Mouse (Mus musculus): ENCODE data around the gene Pld3.

Gene Pld3

DNA sequence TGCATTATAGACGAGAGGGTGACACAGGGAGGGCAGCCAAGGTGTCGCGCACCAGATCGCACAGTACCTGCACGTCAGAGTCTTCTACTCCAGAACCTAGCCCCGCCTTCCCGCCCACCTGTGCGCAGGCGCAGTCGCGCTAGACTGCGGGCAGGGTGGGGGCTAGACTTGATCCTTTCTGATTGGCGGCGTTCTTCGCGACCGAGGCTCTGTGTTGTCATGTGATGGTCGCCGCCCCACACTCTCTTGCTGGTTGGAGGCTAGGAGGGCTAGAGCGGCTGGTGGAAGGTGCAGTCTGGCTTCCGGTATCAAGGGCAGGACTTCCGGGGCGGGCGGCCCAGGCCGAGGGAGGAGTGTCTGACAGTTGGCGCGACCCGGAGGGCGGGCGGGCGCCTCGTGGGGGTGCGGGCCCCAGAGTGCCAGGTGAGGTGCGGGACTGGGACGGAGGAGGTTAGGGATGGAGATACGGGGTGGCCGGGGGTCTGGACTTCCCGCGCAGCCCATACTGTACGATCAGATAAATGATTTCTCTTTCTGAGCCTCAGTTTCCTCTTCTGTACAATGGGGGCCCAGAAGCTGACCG is at the start of gene Pld3, which contains the start of gene 2310022A10Rik:
Gene Pld3, minus strand, starts transcription at position 288 of the 583 bp plus-strand sequence.
Gene 2310022A10Rik, plus strand, starts transcription at position 303 of the 583 bp plus-strand sequence.
- DNase-seq (ENCODE audit: extremely low read depth, low read depth, low spot score), result peak; percentile 84

DNA sequence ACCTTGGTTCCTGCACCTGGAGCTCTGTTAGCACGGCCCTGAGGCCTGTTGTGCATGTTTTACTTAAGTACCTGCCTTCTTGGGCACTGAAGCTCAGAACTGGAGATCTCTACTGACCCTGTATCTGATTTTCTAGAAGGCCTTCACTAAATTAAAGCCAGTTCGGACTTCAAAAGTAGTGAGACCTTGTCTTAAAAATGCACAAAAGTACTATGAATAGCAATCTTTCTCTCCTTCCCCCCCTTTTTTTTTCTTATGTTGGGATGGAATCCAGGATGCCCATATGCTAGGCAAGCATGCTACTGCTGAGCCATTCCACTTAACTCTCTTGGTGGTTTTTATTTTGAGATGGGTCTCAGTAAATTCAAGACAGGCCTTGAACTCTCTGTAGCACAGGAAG is 49.1 kb upstream of the Pld3 start:
- no peak for DNase-seq (ENCODE audit: extremely low read depth, low read depth, low spot score)

DNA sequence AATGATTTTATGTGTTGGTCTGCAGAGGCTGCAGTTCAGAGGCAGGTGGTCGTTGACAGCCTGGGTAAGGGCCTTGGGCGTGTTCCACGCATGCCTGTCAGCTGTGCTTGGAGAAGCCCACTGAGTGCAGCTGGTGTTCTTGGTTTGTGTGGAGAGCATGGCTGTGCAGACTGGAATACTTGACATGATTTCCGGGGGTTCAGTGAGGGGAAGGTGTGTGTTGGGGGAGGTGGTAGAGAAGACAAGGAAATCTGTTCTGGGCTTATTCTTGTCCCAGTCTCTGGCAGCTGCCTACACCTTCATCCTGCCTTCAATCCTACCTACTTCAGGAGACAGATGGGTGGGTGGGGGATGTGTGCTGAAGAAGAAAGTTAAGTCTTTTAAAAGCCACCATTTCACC is 48.6 kb upstream of the Pld3 start:
- DNase-seq (ENCODE audit: extremely low read depth, low read depth, low spot score), result no peak

DNA sequence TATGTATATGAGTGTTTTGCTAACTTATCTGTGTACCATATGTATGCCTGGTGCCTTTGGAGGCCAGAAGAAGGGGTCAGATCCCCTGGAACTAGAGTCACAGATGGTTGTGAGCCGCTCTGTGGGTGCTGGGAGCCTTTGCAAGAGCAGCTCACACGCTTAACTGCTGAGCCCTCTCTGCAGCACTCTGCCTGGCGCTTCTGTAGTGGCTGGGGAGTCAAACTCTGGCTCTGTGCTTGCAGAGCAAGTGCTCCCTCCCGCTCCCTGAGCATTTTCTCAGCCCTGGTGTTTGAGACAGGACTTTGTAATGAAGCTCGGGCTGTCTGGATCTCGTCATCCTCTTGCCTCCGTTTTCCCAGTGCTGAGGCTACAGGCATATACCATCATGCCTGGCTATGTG is 45.0 kb upstream of the Pld3 start:
- DNase-seq (ENCODE audit: extremely low read depth, low read depth, low spot score), result no peak

DNA sequence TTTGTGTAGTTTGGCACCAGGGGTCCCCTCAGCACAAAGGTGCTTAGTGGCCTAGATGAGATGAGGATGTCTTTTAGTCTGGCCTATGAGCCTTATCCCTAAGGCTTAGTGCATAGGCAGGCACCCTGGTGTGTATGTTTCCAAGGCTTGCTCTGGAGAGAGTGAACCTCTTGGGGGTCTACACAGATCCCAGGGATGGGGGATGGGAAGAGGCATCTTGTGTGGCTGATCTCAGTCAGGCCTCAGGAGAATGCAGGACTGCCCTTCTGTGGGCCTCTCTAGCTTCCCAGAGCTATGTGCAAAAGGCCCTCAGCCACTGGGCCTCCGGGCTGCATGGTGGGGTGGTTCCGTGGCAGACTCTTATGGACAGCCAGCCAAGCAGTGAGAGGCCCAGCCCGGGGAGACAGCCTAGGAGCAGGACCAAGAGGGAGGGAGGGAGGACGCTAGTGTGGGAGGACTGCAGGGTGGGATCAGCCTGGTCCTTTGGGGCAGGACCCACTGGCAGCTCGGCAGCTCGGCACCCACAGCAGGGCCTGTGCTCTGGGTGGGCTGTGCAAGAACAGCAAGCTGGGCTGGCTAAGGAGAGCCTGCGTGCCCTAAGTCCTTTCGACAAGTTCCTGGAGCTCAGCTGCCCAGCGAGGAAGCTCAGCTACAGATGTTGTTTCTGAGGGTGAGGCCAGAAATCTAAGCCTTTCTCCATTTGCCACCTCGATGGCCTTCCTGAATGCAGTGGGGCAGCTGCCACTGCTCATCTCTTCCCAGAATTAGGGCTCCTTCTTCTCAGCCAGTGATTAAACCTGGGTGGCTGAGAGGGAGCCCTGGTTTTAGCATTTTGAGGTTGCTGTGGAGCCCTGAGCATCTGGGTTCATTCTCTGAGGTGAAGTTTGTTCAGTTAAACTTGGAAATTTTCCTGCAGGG is 43.8 kb upstream of the Pld3 start:
- DNase-seq (ENCODE audit: extremely low read depth, low read depth, low spot score), result no peak

DNA sequence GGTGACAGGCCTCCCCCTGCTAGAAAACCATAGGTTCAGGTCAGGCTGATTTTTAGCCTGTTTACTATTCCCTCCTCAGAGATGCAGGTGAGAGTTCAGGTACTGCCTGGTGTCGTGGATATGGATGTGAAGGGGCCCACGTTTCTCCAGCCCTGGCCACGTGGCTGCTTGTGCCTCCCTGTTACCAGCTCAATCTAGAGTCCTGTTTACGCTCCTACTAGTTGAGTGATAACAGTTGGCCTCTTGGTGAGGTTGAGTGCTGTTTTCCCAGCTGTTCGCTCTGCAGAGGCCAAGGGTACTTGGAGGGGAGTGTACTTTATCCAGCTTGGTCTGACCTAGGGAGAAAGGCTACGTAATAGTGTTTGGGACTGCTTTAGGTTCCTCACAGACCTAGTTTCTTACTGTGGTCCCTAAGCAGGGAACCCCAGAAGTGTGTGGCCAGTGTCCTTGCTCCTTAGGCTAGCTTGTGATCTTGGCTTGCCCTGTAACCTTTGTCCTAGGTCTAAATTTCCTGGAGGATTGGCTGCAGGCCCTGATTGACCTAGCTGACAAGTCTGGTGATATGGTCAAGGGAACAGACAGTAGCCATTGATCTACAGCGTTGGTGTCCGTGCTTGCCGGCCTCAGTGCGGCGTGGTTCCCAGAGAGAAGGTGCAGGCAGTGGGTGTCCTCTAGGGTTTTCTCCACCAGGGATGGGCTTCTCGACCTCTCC is 40.1 kb upstream of the Pld3 start:
- DNase-seq (ENCODE audit: extremely low read depth, low read depth, low spot score), result no peak

DNA sequence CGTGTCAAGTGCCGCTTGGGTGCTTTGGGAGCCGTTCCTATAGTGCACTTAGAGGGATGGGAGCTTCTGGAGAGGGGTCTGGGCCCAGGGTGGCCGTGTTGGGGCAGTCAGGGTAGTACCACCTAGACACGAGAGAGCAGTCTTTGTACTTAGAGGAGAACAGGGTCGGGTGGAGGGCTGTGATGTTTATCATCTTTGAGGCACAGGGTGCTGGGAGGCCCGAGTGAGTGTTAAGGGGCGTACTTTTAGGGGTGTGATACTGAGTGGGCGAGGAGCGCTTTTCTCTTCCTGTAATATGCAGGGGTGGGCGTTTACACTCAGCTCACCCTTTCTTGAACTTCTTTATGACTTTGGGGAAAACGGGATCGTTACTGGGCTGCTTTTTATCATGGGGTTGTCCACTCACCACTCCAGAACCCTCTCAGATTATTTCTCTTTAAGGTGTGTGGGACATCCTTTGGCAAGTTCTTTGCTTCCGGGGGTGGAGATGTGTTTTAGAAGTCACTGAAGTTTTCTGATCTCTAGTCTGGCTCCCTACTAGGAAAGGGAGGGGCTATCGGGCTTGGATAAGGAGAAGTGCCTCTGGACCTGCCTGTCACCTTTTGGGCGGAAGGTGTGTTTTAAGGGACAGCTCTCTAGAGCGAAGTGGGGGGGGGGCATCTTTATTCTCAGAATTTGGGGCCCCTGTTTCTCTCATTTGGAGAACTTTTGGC is 39.4 kb upstream of the Pld3 start:
- DNase-seq (ENCODE audit: extremely low read depth, low read depth, low spot score), result no peak

DNA sequence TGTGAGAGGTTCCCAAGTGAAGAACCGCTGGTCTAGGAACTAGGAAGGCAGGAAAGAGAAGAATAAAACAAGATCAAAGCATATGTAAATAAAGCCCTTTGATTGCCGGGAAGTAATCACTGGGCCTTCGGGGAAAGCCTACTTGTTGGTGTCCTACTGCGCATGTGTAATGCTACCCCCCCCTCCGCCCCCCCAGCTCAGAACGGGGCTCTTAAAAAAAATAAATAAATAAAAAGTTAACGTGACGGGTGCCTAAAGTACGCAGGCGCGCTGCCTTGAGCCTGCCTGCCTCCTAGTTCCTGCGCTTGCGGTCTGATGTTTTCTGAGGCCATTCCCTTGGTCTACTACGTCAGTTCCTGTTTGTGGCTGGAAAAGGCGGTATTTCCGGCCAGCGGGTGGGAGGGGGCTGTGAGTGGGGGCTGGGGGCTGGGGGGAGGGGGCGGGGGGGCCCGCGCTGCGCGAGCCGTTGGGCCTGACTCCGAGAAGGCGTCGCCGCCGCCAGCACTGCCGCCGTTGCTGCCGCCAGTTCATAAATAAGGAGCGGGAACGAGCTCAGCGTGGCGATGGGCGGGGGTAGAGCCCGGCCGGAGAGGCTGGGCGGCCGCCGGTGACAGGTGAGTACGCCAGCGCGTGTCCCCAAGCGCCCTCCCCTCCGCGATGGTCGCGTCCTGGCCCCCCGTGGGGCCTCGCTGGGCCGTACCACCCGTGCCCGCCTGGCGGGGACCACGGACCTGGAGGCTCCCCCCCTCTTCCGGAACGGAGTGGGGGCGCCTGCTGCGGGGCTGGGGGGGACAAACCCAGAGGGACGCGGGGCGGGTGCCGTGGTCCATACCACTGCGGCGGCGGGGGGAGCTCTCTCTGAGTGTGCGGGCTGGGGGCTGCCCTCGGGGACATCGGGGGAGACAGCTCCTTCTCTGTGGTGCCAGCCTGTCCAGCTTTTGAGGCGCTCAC is 38.5 kb upstream of the Pld3 start, which contains the start of gene Akt2:
Gene Akt2, plus strand, starts transcription at position 287 of the 951 bp plus-strand sequence.
- DNase-seq (ENCODE audit: extremely low read depth, low read depth, low spot score), result peak; percentile 87

DNA sequence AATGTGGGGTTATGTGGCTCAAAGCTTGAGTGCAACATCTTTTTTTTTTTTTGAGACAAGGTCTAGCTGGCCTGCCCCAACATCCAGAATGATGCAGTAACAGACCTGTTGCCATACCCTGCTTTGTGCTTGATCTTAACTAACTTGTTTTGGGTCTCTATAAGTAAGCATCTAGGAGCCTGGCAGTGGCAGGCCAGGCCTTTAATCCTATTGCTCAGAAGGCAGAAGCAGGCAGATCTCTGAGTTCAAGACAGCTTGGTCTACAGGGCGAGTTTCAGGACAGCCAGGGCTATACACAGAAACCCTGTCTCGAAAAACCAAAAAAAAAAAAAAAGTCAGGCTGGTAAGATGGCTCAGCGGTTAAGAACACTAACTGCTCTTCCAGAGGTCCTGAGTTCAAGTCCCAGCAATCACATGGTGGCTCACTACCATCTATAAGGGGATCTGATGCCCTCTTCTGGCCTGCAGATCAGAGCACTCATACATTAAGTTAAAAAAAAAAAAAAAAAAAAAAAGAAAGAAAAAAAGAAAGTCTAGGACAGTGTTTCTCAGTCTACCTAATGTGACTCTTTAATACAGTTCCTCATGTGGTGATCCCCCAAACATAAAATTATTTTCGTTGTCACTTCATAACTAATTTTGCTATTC is 37.7 kb upstream of the Pld3 start:
- DNase-seq (ENCODE audit: extremely low read depth, low read depth, low spot score), result no peak

DNA sequence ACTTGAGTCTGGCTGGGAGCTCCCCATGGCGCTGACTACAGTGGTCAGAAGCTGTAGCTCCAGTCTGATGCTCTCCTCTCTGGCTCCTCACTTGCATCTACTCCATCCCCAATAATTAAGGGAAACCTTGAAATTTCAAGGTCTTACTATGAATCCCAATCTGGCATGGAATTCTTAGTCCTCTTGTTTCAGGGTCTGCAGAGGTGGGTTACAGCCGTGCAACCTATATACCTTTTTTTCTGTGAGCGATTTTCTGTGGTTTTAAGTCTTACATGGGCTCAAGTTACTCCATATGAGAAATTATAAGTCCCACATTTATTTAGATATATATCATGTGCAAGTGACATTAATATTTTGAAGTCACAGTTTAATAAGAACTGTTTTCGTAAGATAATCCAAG is 37.1 kb upstream of the Pld3 start:
- DNase-seq (ENCODE audit: extremely low read depth, low read depth, low spot score), result no peak

DNA sequence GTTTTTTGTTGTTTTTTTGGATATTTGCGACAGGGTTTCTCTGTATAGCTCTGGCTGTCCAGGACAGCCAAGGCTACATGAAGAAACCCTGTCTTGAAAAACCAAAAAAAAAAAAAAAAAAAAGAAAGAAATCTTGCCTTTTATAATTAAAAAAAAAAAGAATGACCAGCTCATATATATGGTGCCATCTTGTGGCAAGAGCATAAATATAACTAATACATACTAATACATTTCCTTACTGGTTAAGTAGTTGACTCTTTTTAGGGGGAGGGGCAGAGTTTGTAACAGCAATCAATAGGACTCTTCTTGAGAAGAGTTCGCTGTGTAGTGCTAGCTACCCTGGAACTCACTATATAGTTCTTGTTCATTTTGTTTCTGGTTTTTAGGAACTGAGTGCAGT is 34.7 kb upstream of the Pld3 start:
- DNase-seq (ENCODE audit: extremely low read depth, low read depth, low spot score), result no peak

DNA sequence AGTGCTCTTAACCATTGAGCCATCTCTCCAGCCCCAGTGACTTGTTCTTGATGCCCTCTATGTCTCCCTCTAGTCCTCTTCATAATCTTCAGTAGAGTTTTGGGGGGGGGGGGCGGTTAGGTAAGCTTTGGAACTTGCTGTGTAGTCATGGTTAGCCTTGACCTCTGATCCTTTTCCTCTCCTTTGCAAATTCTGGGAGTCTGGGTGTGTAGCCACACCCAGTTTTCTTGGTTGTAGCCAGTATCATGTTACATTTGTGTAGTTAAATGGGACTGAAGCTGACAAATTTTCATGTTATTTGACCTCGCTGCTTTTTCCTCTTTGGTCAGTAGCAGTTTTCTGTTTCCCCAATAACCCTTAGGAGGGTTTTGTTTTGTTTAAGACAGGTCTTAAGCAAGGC is 33.8 kb upstream of the Pld3 start:
- no peak for DNase-seq (ENCODE audit: extremely low read depth, low read depth, low spot score)

DNA sequence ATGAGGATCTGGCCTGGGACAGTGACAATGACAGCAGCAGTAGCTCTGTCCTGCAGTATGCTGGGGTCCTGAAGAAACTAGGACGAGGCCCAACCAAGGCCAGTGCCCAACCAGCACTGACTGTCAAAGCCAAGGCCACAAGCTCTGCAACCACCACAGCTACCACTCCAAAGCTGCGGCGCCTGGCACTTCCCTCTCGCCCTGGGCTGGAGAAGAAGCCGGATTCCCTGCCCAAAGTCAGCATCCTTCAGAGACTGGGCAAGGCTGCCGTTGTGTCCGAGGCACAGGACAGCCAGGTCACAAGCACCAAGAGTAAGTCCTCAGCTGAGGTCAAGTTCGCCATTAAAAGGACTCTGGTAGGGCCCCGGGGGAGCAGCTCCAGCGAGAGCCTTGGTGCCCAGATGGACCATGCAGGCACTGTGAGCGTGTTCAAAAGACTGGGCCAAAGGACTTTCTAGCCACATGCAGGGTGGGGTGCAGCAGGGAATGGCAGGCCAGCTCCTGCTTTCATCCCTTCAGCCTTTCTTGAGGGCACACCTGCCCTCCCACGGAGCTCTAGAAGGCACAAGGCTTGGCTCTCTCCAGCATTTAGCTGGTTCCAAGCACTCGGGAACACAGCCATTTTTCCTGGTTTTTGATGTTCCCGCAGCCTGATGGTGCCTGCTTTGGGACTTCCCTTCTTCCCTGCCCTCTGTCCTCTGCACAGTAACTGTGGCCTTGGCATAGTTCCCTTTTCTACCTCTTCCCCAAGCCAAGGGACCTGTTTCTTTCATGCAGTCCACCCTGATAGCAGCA is 27.6 kb upstream of the Pld3 start:
- no peak for DNase-seq (ENCODE audit: extremely low read depth, low read depth, low spot score)

DNA sequence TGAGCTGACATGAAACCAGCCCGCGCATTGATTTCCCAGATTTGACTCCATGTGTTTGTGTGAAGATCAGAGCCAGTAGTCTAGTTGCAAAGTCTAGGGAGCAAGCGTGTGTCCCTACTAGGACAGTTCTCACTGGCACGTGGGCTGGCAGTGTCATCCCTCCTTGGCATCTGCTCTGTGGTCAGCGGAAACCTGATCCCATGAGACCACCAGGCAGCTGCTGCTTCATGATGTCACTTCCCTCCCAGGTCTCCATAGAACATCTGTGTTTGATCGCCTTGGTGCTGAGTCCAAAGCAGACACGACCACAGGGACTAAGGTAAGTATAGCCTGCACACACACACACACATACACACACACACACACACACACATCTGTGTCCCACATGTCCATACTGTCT is 25.4 kb upstream of the Pld3 start:
- DNase-seq (ENCODE audit: extremely low read depth, low read depth, low spot score), result no peak

DNA sequence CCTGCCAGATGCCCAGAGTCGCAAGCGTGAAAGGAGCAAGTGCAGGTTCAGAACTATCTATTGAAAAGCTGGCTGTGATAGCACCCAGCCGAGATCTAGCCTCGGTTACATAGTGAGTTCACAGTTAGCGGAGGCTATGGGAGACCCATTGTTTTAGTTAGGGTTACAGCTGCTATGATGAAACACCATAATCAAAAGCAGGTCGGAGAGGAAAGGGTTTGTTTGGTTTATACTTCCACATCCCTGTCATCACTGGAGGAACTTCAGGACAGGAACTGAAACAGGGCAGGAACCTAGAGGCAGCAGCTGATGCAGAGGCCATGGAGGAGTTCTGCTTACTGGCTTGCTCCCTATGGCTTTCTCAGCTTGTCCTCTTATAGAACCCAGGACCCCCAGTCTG is 24.6 kb upstream of the Pld3 start:
- DNase-seq (ENCODE audit: extremely low read depth, low read depth, low spot score), result no peak

DNA sequence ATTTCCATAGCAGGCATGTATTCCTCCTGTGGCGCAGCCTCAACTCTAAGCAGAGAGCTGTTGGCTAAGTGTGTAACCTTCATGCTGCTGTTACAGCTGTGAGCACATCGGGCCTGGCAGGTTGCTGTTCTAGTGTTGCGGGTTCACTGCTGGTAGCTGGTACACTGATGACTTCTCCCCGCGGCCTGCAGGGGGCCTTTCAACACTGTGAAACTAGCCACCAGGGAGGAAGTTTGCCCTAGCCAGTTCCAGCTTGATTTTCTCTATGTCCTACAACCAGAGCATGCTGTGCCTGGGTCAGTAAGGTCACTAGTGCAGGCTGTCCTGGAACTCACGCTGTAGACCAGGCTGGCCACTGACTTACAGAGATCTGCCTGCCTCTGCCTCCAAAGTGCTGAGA is 23.9 kb upstream of the Pld3 start:
- DNase-seq (ENCODE audit: extremely low read depth, low read depth, low spot score), result no peak

DNA sequence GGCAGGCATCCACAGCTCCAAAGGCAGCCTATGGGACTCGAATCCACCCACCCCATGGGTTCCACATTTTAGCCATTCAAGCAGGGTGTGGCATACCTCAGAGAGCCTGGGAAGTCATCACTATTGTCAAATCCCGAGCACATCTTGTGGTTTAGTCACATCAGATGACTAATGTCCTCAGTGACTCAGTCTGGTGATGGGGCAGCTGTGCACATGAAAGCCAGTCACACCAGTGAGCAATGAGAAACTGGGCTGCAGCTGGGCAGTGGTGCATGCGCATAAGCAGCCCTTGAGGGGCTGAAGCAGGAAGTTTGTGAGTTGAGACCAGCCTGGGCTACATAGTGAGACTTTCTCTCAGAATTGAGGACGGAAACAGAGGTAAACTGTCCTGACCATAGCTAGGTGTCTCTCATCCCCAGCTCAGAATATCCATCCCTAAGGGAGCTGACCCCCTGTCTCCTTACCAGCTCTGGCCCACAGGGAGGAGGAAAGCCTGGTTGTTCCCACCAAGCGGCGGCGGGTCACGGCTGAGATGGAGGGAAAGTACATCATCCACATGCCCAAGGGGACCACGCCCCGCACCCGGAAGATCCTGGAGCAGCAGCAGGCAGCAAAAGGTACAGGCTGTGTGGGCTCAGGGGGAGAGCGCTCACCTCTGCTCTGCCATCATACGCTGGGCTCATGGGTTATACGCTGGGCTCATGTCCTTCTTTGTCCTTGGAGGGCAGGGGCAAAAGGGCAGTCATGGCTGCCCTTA is 21.3 kb upstream of the Pld3 start:
- no peak for DNase-seq (ENCODE audit: extremely low read depth, low read depth, low spot score)

DNA sequence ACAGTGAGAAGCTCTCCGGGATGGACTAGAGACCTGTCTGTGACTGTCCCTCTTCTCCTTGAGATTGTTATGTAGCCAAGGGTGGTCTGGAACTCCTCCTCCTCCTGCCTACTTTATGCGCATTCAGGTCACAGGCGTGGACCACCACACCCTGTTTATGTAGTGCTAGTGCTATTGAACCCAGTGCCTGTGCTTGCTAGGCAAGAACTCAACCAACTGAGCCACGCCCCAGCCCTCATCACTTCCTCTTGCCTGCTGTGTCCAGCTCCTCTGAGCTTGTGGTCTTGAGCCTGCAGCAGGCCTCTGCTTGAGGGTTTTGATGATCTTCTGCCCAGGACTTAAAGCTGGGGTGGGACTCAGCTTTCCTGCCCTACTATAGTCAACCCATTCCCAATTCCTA is 19.1 kb upstream of the Pld3 start:
- no peak for DNase-seq (ENCODE audit: extremely low read depth, low read depth, low spot score)

Measured in fat pad, adult 2 months (tissue).